Mouse (Mus musculus): Measurements from ENCODE around the gene Pex19. TPM values are rescaled to one million over a fixed set of nuclear protein-coding genes. Genes with fewer than 3 reads are reported as not detected.

Pex19 gene
- 81.2 and 108 TPM in 2 replicates for polyA plus RNA-seq (2012; rRNA removed)

DNA sequence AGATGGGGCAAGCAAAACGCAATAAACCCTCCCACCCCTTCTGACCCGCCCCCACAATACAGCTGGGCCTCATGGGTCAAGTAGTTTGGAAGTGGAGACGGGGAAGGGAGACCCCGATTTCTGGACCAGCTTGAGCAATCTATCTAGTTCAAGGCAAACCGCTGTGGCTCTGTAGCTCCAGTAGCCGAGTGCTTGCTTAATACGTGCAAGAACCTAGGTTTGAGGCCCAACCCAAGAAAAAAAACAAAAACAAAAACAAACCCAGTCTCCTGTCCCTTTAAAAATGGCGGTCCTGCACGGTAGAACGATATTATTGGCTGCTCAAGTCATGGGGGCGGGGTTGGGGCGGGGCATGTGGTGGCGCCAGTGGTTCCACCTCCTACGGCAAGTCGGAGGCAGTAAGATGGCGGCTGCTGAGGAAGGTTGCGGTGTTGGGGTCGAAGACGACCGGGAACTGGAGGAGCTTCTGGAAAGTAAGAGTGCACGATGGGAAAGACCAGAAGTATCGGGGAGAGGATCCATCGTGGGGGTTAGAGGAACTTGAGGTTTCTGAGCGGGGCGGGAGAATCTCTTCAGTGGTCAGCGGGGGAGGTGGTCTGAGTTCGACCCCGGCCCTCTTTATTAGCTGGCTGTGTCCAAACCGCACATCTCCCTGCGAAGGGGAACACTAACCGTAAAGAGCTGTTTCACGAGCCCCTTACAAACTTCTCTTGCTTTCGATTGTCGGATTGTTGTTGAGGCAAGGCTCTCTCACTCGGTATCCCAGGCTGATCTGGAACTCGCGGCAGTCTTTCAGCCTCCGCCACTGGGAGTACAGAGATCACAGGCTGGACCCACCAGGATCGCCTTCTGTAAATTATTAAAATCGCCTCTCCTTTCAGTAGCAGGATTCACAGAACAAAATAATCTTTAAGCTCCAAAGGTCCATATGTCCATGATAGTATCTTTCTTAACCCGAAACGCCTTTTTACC is at the start of gene Pex19:
TSS of gene Pex19 (plus strand) at position 380 of the 972 bp plus-strand sequence.
- DNase-seq (ENCODE audit: low read depth, low spot score), result no peak
- 1% methylated on average over 42 of the region's 42 CpGs for WGBS

GRCm38 (mm10) chr1:172077981-172078380 is 48.6 kb upstream of the Pex19 start:
- peak; percentile 65 for DNase-seq (ENCODE audit: low read depth, low spot score)
- WGBS, result 25% methylated on average over 5 of the region's 5 CpGs

DNA sequence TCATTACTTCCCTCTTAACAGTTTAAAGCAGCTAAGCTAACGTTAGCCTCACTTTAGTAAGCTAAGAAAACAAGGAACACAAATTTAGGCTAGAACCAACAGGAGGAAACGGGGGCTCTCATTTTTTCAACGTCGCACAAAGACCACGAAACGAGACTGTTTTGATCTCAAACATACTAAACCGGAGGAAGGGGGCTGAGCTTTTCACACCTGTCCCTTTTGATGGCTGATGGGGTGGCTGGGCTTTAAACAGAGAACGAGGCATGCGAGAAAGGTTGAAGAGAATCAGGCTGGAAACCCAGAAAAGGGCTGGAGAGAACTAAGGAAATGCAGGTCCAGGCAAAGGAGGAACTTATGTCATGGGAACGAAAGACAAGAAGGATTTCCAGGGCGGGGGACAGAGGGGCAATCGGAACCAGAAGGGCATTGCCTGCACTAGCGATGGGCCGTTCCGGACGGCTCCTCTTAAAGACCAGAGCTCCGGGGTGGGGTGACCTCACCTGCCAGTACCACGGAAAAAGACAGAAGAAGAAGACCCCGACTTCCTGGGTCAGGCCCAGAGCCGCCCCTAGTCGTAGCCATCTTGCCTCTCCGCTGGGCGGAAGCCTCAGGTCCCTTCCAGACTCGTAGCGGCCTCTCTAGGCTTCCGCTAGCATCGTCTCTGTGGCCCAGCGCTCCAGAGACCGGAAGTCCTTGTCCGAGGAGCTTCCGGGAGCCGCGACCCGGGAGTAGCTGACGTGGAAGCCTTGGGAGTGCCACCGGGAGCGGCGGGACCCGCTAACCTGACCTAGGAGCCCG is 44.3 kb upstream of the Pex19 start, which contains the start of the genes Copa and Ncstn:
TSS of gene Copa (plus strand) at position 429 of the 798 bp plus-strand sequence.
TSS of gene Ncstn (minus strand) at position 695 of the 798 bp plus-strand sequence.
- DNase-seq (ENCODE audit: low read depth, low spot score), result peak; percentile 80
- under 1% methylated on average over 40 of the region's 40 CpGs for WGBS

- under 1% methylated on average over 24 of the region's 24 CpGs for WGBS
- no peak for DNase-seq (ENCODE audit: low read depth, low spot score)
These were observed 43.6 kb upstream of the Pex19 start for GRCm38 (mm10) chr1:172082899-172083445.

- DNase-seq (ENCODE audit: low read depth, low spot score), result no peak
- 47% methylated on average over 3 of the region's 3 CpGs for WGBS
These were observed 33.0 kb upstream of the Pex19 start for GRCm38 (mm10) chr1:172093522-172093921.

DNA sequence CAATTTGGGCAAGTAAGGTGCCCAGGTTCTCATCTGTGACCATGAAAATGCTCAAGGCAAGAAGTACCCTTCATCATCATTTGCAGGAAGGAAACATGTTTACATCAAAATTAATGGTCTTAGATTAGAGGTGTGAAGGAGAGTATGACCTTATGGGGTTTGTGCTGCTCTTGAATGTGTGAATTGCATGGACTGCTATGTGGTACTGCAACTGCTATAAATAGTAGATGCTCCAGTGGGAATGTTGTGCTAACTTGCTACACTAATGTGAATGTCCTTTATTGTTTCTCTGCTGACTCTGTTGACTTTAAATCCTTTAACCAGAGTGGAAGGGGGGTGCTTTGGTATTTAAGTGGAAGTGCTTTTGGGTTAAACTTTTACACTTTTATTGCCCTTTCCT is 32.3 kb upstream of the Pex19 start:
- DNase-seq (ENCODE audit: low read depth, low spot score), result no peak

- no peak for DNase-seq (ENCODE audit: low read depth, low spot score)
- WGBS, result 77% methylated on average over 6 of the region's 6 CpGs
These were observed 31.4 kb upstream of the Pex19 start for GRCm38 (mm10) chr1:172095202-172095601.

DNA sequence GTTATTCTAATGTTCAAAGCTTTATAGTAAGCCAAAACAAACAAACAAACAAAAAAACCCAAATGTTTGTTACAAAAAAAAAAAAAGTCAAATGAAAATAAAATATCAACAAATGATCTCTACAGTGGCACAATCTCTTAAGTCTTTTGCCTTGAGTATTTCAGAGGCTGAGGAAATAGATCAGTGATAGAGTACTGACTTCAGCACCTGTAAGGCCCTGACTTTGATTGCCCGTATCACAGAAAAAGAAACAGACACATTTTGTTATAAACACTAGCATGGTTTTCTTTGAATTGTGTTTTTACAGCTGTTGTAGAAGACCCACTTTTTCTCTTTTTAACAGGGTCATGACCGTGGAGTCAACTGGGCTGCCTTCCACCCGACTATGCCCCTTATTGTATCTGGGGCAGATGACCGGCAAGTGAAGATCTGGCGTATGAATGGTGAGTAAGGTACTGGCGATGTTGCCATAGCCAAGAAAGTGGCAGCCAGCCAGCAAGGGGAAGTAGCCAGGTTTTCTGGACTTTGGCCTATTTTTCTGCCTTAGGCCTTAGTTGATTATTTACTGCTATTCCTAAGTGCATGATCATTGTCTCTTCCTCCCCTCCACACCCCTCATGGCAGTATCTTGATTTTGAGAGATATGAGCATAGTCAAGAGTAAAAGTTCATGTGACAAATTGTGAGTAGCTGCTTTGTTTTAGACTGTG is 27.1 kb upstream of the Pex19 start:
- WGBS, result 39% methylated on average over 6 of the region's 6 CpGs
- DNase-seq (ENCODE audit: low read depth, low spot score), result peak; percentile 71

GRCm38 (mm10) chr1:172103619-172104018 is 22.9 kb upstream of the Pex19 start:
- 73% methylated on average over 4 of the region's 4 CpGs for WGBS
- no peak for DNase-seq (ENCODE audit: low read depth, low spot score)

DNA sequence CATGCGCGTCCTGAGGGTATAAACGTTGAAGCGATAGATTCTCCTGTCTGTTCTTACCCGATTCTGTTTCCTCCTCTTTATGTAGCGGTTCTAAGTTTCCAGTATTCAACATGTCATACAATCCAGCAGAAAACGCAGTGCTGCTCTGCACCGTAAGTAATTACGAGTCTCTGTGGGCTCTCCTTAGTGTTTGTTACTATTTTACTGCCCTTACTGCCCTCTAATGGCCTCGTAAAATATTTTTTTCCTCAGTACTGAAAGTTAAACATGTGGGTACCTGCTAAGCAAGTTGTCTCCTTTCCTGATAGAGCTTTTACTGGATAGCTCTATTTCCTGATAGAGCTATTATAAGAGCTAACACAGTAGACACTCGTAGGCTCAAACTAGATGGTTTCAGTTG is 21.5 kb upstream of the Pex19 start:
- whole genome bisulfite sequencing, result 38% methylated on average over 11 of the region's 11 CpGs

DNA sequence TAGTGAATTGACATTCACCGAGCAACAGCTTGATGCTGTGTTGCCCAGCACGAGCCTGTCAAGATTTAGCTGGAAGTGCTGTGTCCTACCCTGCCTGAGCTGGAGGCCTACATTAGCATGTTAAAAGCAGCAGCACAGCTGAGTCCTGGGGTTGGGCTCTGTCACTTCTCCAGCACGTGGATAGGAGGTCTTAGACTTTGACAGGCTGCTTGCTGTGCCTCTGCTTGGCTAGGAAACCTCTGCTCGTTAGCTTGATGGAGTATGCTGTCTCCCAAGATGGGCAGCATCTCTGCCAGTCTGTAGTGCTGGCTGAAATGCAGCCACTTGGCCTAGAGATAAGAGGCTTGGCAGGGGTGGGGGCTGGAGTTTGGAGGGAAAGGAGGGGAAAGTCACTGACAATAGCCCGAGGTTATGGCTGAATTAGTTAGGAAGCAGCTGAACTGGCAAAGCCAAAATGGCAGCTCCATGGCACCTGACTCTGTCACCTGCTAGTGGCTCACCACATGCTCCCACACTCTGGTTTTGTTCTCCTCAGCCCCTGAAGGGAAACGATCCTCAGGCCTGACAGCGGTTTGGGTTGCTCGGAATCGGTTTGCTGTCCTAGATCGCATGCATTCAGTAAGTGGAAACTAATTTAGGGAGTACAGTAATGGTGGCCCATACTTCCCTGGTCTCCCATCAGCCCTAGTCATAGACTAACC is 18.6 kb upstream of the Pex19 start:
- WGBS, result 84% methylated on average over 10 of the region's 10 CpGs
- DNase-seq (ENCODE audit: low read depth, low spot score), result no peak

More for the DNA sequence above, 21.5 kb upstream of the Pex19 start:
- no peak for DNase-seq (ENCODE audit: low read depth, low spot score)

DNA sequence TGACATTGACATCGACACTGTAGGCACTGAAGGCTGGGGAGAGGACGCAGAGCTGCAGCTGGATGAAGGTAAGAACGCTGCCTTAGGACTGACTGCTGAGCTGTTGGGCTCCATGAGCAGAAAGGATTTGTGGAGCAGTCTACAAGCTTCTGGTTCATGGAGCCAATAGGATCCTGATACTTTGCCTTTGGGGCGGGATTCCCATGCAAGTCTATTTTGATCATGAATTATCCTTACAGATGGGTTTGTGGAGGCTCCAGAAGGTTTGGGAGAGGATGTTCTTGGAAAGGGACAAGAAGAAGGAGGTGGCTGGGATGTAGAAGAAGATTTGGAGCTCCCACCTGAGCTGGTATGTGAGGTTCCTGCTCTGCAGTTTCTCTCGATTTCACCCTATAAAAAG is 9.6 kb upstream of the Pex19 start:
- 91% methylated on average over 5 of the region's 5 CpGs for WGBS
- no peak for DNase-seq (ENCODE audit: low read depth, low spot score)

- 69% methylated on average over 6 of the region's 6 CpGs for WGBS
- DNase-seq (ENCODE audit: low read depth, low spot score), result no peak
These were observed 7.5 kb upstream of the Pex19 start for GRCm38 (mm10) chr1:172119100-172119499.

GRCm38 (mm10) chr1:172119720-172120119 is 6.8 kb upstream of the Pex19 start:
- WGBS, result 33% methylated on average over 3 of the region's 3 CpGs
- no peak for DNase-seq (ENCODE audit: low read depth, low spot score)

- DNase-seq (ENCODE audit: low read depth, low spot score), result no peak
- WGBS, result 56% methylated on average over 2 of the region's 2 CpGs
These were observed 3.9 kb upstream of the Pex19 start for GRCm38 (mm10) chr1:172122671-172123070.

- 70% methylated on average over 6 of the region's 6 CpGs for WGBS
- DNase-seq (ENCODE audit: low read depth, low spot score), result no peak
These were observed 2.0 kb upstream of the Pex19 start for GRCm38 (mm10) chr1:172124572-172124971.

DNA sequence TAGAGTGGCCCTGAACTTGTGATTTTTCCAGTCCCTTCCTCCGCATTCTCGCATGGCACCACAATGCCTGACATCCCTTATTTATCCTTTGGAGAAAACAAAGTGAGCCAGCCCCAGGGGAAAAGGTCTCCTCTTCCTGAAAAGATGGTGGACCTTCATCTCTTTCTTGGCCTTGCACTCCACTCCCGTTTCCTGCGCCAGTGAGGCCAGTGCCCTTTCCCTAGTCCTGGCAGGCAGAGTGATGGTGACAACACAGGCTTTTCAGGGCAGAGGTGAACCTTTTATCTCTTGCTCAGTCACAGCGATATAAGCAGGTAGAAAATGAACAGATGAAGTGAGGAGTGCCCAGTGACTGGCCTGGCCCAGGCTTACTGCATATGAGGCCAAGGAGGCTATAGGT is 932 bp downstream of the Pex19 start:
- no peak for DNase-seq (ENCODE audit: low read depth, low spot score)
- 18% methylated on average over 5 of the region's 5 CpGs for WGBS

DNA sequence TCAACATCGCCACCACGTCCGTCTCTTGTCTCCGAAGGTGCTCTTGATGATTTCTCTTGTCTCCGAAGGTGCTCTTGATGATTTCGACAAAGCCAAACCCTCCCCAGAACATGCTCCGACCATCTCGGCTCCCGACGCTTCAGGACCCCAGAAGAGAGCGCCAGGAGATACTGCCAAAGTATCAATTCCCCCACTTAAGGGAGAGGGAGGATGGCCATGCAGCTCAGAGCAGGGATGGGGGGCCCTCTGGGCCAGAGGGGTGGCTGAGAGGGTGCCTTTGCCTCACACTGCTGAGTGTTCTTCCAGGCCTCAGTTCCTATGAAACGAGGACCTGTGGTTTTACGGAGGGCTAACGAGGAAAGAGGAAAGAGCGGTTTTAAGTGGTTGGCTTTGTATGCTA is 2.0 kb downstream of the Pex19 start:
- 94% methylated on average over 15 of the region's 15 CpGs for WGBS
- DNase-seq (ENCODE audit: low read depth, low spot score), result no peak

DNA sequence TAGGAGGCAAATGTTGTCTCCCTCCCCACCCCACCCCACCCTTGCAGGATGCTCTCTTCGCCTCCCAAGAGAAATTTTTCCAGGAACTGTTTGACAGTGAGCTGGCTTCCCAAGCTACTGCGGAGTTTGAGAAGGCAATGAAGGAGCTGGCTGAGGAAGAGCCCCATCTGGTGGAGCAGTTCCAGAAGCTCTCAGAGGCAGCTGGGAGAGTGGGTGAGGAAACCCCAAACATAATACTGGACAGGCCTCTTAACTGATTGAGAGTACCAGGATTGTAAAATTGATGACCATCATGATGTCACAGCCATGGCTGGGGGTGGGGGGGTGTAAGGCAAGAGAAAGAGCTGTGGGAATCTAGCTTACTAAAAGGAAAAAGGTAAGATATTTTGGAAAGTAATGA is 2.6 kb downstream of the Pex19 start:
- DNase-seq (ENCODE audit: low read depth, low spot score), result no peak
- WGBS, result 44% methylated on average over 2 of the region's 2 CpGs

Data from large intestine, adult 2 months (tissue).